Mouse (Mus musculus) MEL (cell line): ENCODE measurements around the gene Als2cr12. TPM values are rescaled to one million over a fixed set of nuclear protein-coding genes. Genes with fewer than 3 reads are reported as not detected.

ENCODE experiments used
- DNase-seq: peaks from one replicate; pipeline ENCODE4 v3.0.0; 2011; ENCODE audit warnings: low read depth, low spot score
- H3K27ac ChIP-seq: 2 replicates; pipeline ENCODE4 v1.5.1; 2012; ENCODE audit warnings: low read depth, mild to moderate bottlenecking, control low read depth, low read length, moderate library complexity; ENCODE audit not compliant: control insufficient read depth
- H3K27me3 ChIP-seq, 2 experiments: fragments of 150-350 bp in 1 of 2; sonication (generic) in 1 of 2; 2 replicates each; pipeline ENCODE4 v1.6.1; 2012; ENCODE audit warnings: low read length in 2 of 2, mild to moderate bottlenecking in 2 of 2, improper control_type of control experiment in 1 of 2, moderate library complexity in 1 of 2; ENCODE audit not compliant: insufficient read depth in 2 of 2, control insufficient read depth in 1 of 2
- H3K36me3 ChIP-seq, 2 experiments: 2 replicates each; pipeline ENCODE4 v1.6.1; 2012 to 2014; ENCODE audit warnings: low read length in 2 of 2, improper control_type of control experiment in 1 of 2, inconsistent platforms in 1 of 2, mild to moderate bottlenecking in 1 of 2; ENCODE audit not compliant: insufficient read depth in 2 of 2, control insufficient read depth in 1 of 2
- H3K4me1 ChIP-seq, 2 experiments: fragments of 150-350 bp in 1 of 2; sonication (generic) in 1 of 2; 2 replicates each; pipeline ENCODE4 v1.6.1; 2012; ENCODE audit warnings: low read length in 2 of 2, improper control_type of control experiment in 1 of 2, mild to moderate bottlenecking in 1 of 2; ENCODE audit not compliant: insufficient read depth in 2 of 2, control insufficient read depth in 1 of 2
- H3K4me3 ChIP-seq, 2 experiments: fragments of 150-350 bp in 1 of 2; sonication (generic) in 1 of 2; 2 replicates each; pipeline ENCODE4 v1.5.1; 2012; ENCODE audit warnings: low read depth in 2 of 2, low read length in 2 of 2, mild to moderate bottlenecking in 2 of 2, moderate library complexity in 2 of 2, control low read depth in 1 of 2, improper control_type of control experiment in 1 of 2; ENCODE audit not compliant: control insufficient read depth in 1 of 2, insufficient read depth in 1 of 2
- H3K79me2 ChIP-seq: 2 replicates; pipeline ENCODE4 v1.6.1; 2012; ENCODE audit warnings: mild to moderate bottlenecking, low read length, moderate library complexity; ENCODE audit not compliant: control insufficient read depth, poor library complexity, insufficient read depth
- H3K9ac ChIP-seq: 2 replicates; pipeline ENCODE4 v1.6.1; 2012; ENCODE audit warnings: low read depth, mild to moderate bottlenecking, control low read depth, low read length, moderate library complexity; ENCODE audit not compliant: control insufficient read depth, poor library complexity, severe bottlenecking
- H3K9me3 ChIP-seq: fragments of 150-350 bp; sonication (generic); replicated peaks from 2 replicates; pipeline ENCODE4 v1.6.1; 2012; ENCODE audit warnings: mild to moderate bottlenecking, low read length, improper control_type of control experiment, moderate library complexity; ENCODE audit not compliant: insufficient read depth
- CHD2 ChIP-seq: IDR thresholded peaks from 2 replicates; pipeline ENCODE4 v1.6.1; 2011; ENCODE audit warnings: low read length, improper control_type of control experiment
- E2F4 ChIP-seq: IDR thresholded peaks from 2 replicates; pipeline ENCODE4 v1.6.1; 2011; ENCODE audit warnings: low read depth, low read length, improper control_type of control experiment, borderline replicate concordance
- ETS1 ChIP-seq: IDR thresholded peaks from 2 replicates; pipeline ENCODE4 v1.6.1; 2012; ENCODE audit warnings: low read depth, mild to moderate bottlenecking, inconsistent platforms, low read length, improper control_type of control experiment, moderate library complexity
- GABPA ChIP-seq: IDR thresholded peaks from 2 replicates; pipeline ENCODE4 v1.6.1; 2012; ENCODE audit warnings: low read depth, mild to moderate bottlenecking, inconsistent platforms, low read length, improper control_type of control experiment, moderate library complexity
- GATA1 ChIP-seq: IDR thresholded peaks from 2 replicates; pipeline ENCODE4 v1.6.1; 2011; ENCODE audit warnings: low read depth, low read length, improper control_type of control experiment
- MAZ ChIP-seq: IDR thresholded peaks from 2 replicates; pipeline ENCODE4 v1.6.1; 2012; ENCODE audit warnings: low read depth, mild to moderate bottlenecking, inconsistent platforms, low read length, improper control_type of control experiment
- MXI1 ChIP-seq: IDR thresholded peaks from 2 replicates; pipeline ENCODE4 v1.6.1; 2011; ENCODE audit warnings: mild to moderate bottlenecking, low read depth, low read length, improper control_type of control experiment
- MYB ChIP-seq: IDR thresholded peaks from 2 replicates; pipeline ENCODE4 v1.6.1; 2011; ENCODE audit warnings: mild to moderate bottlenecking, low read depth, low read length, improper control_type of control experiment
- MYC ChIP-seq: IDR thresholded peaks from 2 replicates; pipeline ENCODE4 v1.6.1; 2011; ENCODE audit warnings: low read depth, mild to moderate bottlenecking, low read length, improper control_type of control experiment, moderate library complexity
- POLR2AphosphoS2 ChIP-seq: IDR thresholded peaks from 2 replicates; pipeline ENCODE4 v1.6.1; 2011; ENCODE audit warnings: low read length, improper control_type of control experiment
- SIN3A ChIP-seq: IDR thresholded peaks from 2 replicates; pipeline ENCODE4 v1.6.1; 2012; ENCODE audit warnings: low read length, improper control_type of control experiment, inconsistent platforms
- TAL1 ChIP-seq: IDR thresholded peaks from 2 replicates; pipeline ENCODE4 v1.6.1; 2012; ENCODE audit warnings: mild to moderate bottlenecking, inconsistent platforms, low read length, moderate library complexity, mixed read lengths
- USF1 ChIP-seq: IDR thresholded peaks from 2 replicates; pipeline ENCODE4 v1.6.1; 2014; ENCODE audit warnings: low read depth, mild to moderate bottlenecking, inconsistent platforms, low read length, improper control_type of control experiment, moderate library complexity
- USF2 ChIP-seq, 2 experiments: IDR thresholded peaks; 2 replicates each; pipeline ENCODE4 v1.6.1; 2011 to 2012; ENCODE audit warnings: improper control_type of control experiment in 2 of 2, low read length in 2 of 2, borderline replicate concordance in 1 of 2, inconsistent platforms in 1 of 2, low read depth in 1 of 2, mild to moderate bottlenecking in 1 of 2; ENCODE audit not compliant: insufficient read depth in 1 of 2
- ZC3H11A ChIP-seq: IDR thresholded peaks from 2 replicates; pipeline ENCODE4 v1.6.1; 2012; ENCODE audit warnings: low read depth, mild to moderate bottlenecking, inconsistent platforms, low read length, improper control_type of control experiment
- ZKSCAN1 ChIP-seq: IDR thresholded peaks from 2 replicates; pipeline ENCODE4 v1.6.1; 2012; ENCODE audit warnings: low read depth, mild to moderate bottlenecking, inconsistent platforms, low read length, improper control_type of control experiment, moderate library complexity
- ZMIZ1 ChIP-seq: IDR thresholded peaks from 2 replicates; pipeline ENCODE4 v1.6.1; 2012; ENCODE audit warnings: low read depth, mild to moderate bottlenecking, inconsistent platforms, low read length, improper control_type of control experiment, moderate library complexity
- ZNF384 ChIP-seq: IDR thresholded peaks from 2 replicates; pipeline ENCODE4 v1.6.1; 2012; ENCODE audit warnings: low read depth, mild to moderate bottlenecking, inconsistent platforms, low read length, improper control_type of control experiment
- polyA plus RNA-seq, 2 experiments: library from polyadenylated mRNA; stranded (reverse) in 1 of 2; unstranded in 1 of 2; fragments of >175 nt in 1 of 2; fragments of >200 nt in 1 of 2; gene quantifications; 2 replicates each; pipeline versions ENCODE4 v1.2.1 to v1.2.4; 2012; ENCODE audit warnings: low replicate concordance in 2 of 2, low read depth in 1 of 2; ENCODE audit not compliant: insufficient read length in 2 of 2, insufficient read depth in 1 of 2, missing spikeins in 1 of 2
- total RNA-seq: library from RNA; depleted of rRNA; stranded (reverse); fragments of 300-350 nt; gene quantifications from 2 replicates; pipeline ENCODE4 v1.2.3, GENCODE M21; 2012

Gene Als2cr12
- total and polyA plus RNA-seq, 3 experiments: not detected

GRCm38 (mm10) chr1:58722115-58722938, 26.5 kb upstream of the Als2cr12 start:
- Histone ChIP-seq H3K4me3 (no peak overlapping the region), H3K36me3 (peaks cover 0 to 32% of the 10 kb centered on the region in 2 experiments; a peak in 3 of 4 replicates), H3K9ac (no peak overlapping the region), H3K79me2 (no peaks in the 10 kb centered on the region), H3K9me3 (no peaks in the 10 kb centered on the region), H3K27me3 (no peaks in the 10 kb centered on the region), H3K4me1 (peaks cover 25 to 31% of the 10 kb centered on the region in 2 experiments), H3K27ac (no peak overlapping the region)
- TF ChIP-seq GATA1 (no peak), ZMIZ1 (no peak), ETS1 (no peak)
- no peak for DNase-seq

- H3K9ac ChIP-seq: no peak overlapping the region
- H3K27ac ChIP-seq: no peak overlapping the region
- DNase-seq: no peak
- H3K36me3 ChIP-seq: peaks cover 0 to 38% of the 10 kb centered on the region in 2 experiments; a peak in 3 of 4 replicates
- peaks cover 30 to 39% of the 10 kb centered on the region in 2 experiments for H3K4me1 ChIP-seq
- H3K4me3 ChIP-seq: no peak overlapping the region
- H3K27me3 ChIP-seq: no peaks in the 10 kb centered on the region
- TF ChIP-seq GABPA (no peak), E2F4 (no peak), TAL1 (no peak), USF1 (no peak), ZC3H11A (no peak), ZNF384 (no peak), POLR2AphosphoS2 (no peak), USF2 (IDR thresholded peaks at IDR 0.05; ENCODE audit: borderline replicate concordance in 1 of 2, insufficient read depth in 1 of 2, low read depth in 1 of 2, low read length in 2 of 2) (no peak), SIN3A (no peak), MYB (no peak), ETS1 (no peak), CHD2 (no peak), MAZ (no peak), MXI1 (no peak), MYC (no peak), ZKSCAN1 (no peak)
- TF ChIP-seq, all 39 proteins: peak for 0
- Histone ChIP-seq H3K9me3 (no peaks in the 10 kb centered on the region), H3K79me2 (no peaks in the 10 kb centered on the region)
Measured at GRCm38 (mm10) chr1:58720988-58721387, 25.2 kb upstream of the Als2cr12 start.
